Mouse (Mus musculus): ENCODE results near the gene Timm8b.

- TF ChIP-seq EP300 (IDR thresholded peaks at IDR 0.05; ENCODE audit: low read depth) (no peak), CTCF (IDR thresholded peaks at IDR 0.05; ENCODE audit: low read depth) (no peak)
These were observed 28.4 kb downstream of the Timm8b start for GRCm38 (mm10) chr9:50632016-50632688.
